Mouse (Mus musculus) neural tube, embryonic 12.5 days (tissue): ENCODE results near the gene Gm6096. TPM values are rescaled to one million over a fixed set of nuclear protein-coding genes. Genes with fewer than 3 reads are reported as not detected.

Source experiments
- ATAC-seq: fragments of 200-750 bp; cut with Nextera tagmentation; 2 replicates; pipeline ENCODE4 v1.8.0; 2017; ENCODE audit warnings: low read depth, mild to moderate bottlenecking, moderate TSS enrichment, moderate library complexity; ENCODE audit not compliant: low FRiP score
- H3K27ac ChIP-seq: fragments of 300-500 bp; sonication (generic); 2 replicates; pipeline ENCODE4 v1.5.1; 2016
- H3K27me3 ChIP-seq: fragments of 300-500 bp; sonication (generic); replicated peaks from 2 replicates; pipeline ENCODE4 v1.6.1; 2016; ENCODE audit warnings: mild to moderate bottlenecking
- H3K36me3 ChIP-seq: fragments of 300-500 bp; sonication (generic); 2 replicates; pipeline ENCODE4 v1.6.1; 2016; ENCODE audit warnings: mild to moderate bottlenecking
- H3K4me1 ChIP-seq: fragments of 300-500 bp; sonication (generic); 2 replicates; pipeline ENCODE4 v1.6.1; 2016
- H3K4me2 ChIP-seq: fragments of 300-500 bp; sonication (generic); replicated peaks from 2 replicates; pipeline ENCODE4 v1.6.1; 2016; ENCODE audit warnings: mild to moderate bottlenecking
- H3K4me3 ChIP-seq: fragments of 300-500 bp; sonication (generic); 2 replicates; pipeline ENCODE4 v1.5.1; 2016
- H3K9ac ChIP-seq: fragments of 300-500 bp; sonication (generic); 2 replicates; pipeline ENCODE4 v1.6.1; 2016; ENCODE audit warnings: mild to moderate bottlenecking
- H3K9me3 ChIP-seq: fragments of 300-500 bp; sonication (generic); 2 replicates; pipeline ENCODE4 v1.6.1; 2016; ENCODE audit warnings: mild to moderate bottlenecking
- WGBS: fragments of 180-500 bp; shearing (Covaris S2); methylation state at CpG from one replicate; pipeline ENCODE4 v1.1.7; 2016; 5-methylcytosine and 5-hydroxymethylcytosine counted together
- polyA plus RNA-seq: library from polyadenylated mRNA; unstranded; fragments of >200 nt; fragmentation: Nextera tagmentation; extraction: Ambion mirVana; gene quantifications from 2 replicates; pipeline ENCODE4 v1.2.1, GENCODE M21; 2016

Gm6096 gene
- polyA plus RNA-seq, 1 experiment from 2014 or later: not detected

DNA sequence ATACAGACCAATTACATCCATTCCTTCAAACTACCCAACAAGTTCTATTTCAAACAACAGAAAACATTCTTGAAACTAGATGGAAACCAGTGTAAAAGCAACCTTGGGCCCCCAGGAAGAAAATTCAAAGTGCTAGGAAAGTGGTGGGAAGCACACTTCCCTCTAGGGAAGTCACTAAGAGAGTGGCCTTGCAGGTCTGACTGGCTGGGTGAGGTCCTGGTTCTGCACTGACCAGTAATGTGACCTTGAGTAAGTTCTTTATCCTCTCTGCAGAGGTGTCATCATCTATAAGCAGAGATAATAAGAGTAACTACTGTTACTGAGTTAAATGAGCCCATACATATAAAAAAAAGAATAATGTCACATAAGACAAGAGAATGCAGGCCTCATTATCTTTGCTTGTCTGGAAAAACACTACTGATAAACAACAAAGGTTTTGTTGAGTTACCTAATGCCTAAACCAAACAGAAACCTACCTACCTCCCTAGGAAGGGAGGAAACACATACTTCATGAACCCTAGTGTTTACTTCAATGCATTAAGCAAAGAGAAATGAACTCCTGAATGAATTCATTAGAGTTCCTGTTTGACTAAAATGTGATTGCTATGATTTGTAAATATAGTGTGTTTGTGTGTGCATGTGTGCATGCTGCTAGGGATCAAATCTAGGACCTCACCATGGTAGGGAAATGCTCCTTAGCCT, 39.8 kb downstream of the Gm6096 start:
- Histone ChIP-seq H3K9ac (no peak overlapping the region), H3K36me3 (no peaks in the 10 kb centered on the region), H3K27ac (no peak overlapping the region), H3K27me3 (no peaks in the 10 kb centered on the region), H3K9me3 (no peaks in the 10 kb centered on the region), H3K4me1 (no peaks in the 10 kb centered on the region), H3K4me3 (no peak overlapping the region), H3K4me2 (no peak overlapping the region)
- ATAC-seq: no peak

DNA sequence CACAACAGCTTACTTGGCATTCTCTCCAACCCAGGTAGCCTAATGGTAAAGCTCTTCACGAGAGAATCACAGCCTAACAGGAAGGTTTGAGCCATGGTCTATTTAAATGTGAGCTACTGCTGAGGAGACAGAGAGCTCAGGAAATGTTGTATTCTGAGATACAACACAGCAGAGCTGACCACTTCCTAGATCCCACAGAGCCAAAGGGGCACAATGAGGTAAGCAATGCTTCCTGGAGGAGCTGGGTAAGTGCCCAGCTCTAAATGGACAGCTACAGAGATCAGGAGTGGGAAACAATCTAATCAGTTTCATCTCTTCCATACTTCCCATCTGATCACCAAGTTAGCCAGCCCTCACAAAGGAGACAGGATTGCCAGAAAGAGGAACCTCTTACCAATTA, 40.4 kb downstream of the Gm6096 start:
- no peak overlapping the region for H3K4me2 ChIP-seq
- 83% methylated on average over 1 of the region's 1 CpGs for WGBS
- H3K27ac ChIP-seq: no peak overlapping the region
- H3K36me3 ChIP-seq: no peaks in the 10 kb centered on the region
- H3K4me3 ChIP-seq: no peak overlapping the region
- no peaks in the 10 kb centered on the region for H3K9me3 ChIP-seq
- no peak overlapping the region for H3K9ac ChIP-seq
- H3K4me1 ChIP-seq: no peaks in the 10 kb centered on the region
- no peak for ATAC-seq
- H3K27me3 ChIP-seq: no peaks in the 10 kb centered on the region

DNA sequence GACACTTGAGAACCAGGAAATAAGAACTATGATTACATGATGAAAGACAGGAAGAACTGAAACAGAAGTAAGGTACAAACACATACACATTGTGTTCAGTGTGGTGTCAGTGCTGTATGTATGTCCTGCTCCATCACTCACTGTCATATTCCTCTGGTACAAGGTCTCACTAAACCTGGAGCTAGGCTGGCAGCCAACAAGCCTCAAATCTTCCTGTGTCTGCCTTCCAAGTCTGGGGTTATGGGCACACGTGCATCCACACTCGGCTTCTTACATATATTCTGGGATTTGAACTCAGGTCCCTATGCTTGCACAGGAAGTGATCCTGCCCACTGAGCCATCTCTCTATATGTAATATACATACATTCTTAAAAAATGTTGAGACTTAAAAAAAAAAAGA, 41.8 kb downstream of the Gm6096 start:
- ATAC-seq: no peak
- Histone ChIP-seq H3K36me3 (no peaks in the 10 kb centered on the region), H3K9ac (no peak overlapping the region), H3K4me2 (no peak overlapping the region), H3K4me1 (no peaks in the 10 kb centered on the region), H3K27me3 (no peaks in the 10 kb centered on the region), H3K9me3 (no peaks in the 10 kb centered on the region), H3K27ac (no peak overlapping the region), H3K4me3 (no peak overlapping the region)
- WGBS: 89% methylated on average over 2 of the region's 2 CpGs

DNA sequence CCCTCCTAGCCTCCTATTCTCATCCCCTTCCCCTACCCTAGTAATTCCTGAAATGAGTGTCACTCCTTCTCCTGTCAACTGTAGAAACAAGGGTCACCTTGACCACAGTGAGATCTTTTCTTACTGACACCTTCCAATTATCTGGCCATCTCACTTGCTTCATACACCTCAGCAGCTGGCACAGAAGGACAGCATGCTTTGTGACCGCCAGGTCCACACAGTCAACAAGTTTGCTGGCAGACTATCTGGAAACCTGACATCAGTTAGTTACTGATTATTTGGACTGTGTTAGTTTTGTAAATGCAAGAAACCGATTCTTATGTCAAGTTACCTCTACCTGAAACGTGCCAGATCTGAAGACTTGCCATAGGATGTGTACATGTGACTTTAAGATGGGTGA, 45.3 kb downstream of the Gm6096 start:
- no peak overlapping the region for H3K4me3 ChIP-seq
- no peak overlapping the region for H3K4me2 ChIP-seq
- no peaks in the 10 kb centered on the region for H3K9me3 ChIP-seq
- no peaks in the 10 kb centered on the region for H3K4me1 ChIP-seq
- no peaks in the 10 kb centered on the region for H3K27me3 ChIP-seq
- no peak for ATAC-seq
- H3K27ac ChIP-seq: no peak overlapping the region
- H3K9ac ChIP-seq: no peak overlapping the region
- H3K36me3 ChIP-seq: no peaks in the 10 kb centered on the region
- WGBS: 85% methylated on average over 3 of the region's 3 CpGs

DNA sequence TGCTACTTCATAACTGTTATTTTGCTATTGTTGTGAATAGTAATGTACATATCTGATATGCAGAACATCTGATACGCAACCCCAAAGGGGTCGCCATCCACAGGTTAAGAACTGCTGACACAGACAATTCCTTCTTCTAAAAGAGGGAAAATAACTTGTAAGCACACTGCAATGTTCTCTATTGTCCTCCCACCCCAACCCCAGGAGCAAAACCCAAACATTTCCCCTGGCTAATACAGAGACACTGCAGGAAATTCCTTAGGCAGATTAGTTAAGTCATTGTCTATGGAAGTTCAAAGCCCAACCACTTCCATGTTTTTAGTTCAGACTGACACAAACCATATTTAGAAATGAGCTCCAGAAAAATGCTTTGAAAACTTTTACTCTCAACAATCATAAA, 48.0 kb downstream of the Gm6096 start:
- H3K36me3 ChIP-seq: no peaks in the 10 kb centered on the region
- no peak overlapping the region for H3K4me2 ChIP-seq
- H3K27ac ChIP-seq: no peak overlapping the region
- no peak for ATAC-seq
- H3K4me3 ChIP-seq: no peak overlapping the region
- 90% methylated on average over 2 of the region's 2 CpGs for WGBS
- H3K4me1 ChIP-seq: no peaks in the 10 kb centered on the region
- H3K27me3 ChIP-seq: no peaks in the 10 kb centered on the region
- no peaks in the 10 kb centered on the region for H3K9me3 ChIP-seq
- H3K9ac ChIP-seq: no peak overlapping the region

Other genes with a start within 250 kb of the Gm6096 start
- not detected in 2 replicates for gene Scgb2b27, start 237.1 kb upstream of the Gm6096 start, polyA plus RNA-seq
- not detected in 2 replicates for gene Scgb1b27, start 229.6 kb upstream of the Gm6096 start, polyA plus RNA-seq
- gene Scgb1b30, start 155.6 kb upstream of the Gm6096 start, polyA plus RNA-seq: not detected in 2 replicates
- gene Wtip, start 117.8 kb upstream of the Gm6096 start, polyA plus RNA-seq: 5.4 and 6.4 TPM in 2 replicates
- 219 and 231 TPM in 2 replicates for gene Uba2, start 81.4 kb upstream of the Gm6096 start, polyA plus RNA-seq
- gene Pdcd2l, start 54.4 kb upstream of the Gm6096 start, polyA plus RNA-seq: 66.2 and 77.8 TPM in 2 replicates
- 273 and 294 TPM in 2 replicates for gene Gpi1, start 20.7 kb upstream of the Gm6096 start, polyA plus RNA-seq
- 30.6 and 37.2 TPM in 2 replicates for gene 4931406P16Rik, start 62.5 kb downstream of the Gm6096 start, polyA plus RNA-seq
- gene Lsm14a, start 142.3 kb downstream of the Gm6096 start, polyA plus RNA-seq: 89.5 and 101 TPM in 2 replicates